Mouse (Mus musculus) duodenum, adult 2 months (tissue): ENCODE measurements around the gene Bspry. TPM values are rescaled to one million over a fixed set of nuclear protein-coding genes. Genes with fewer than 3 reads are reported as not detected.

Experiments
- polyA plus RNA-seq: library from polyadenylated mRNA; depleted of rRNA; stranded (reverse); fragments of >200 nt; gene quantifications from 2 replicates; pipeline ENCODE4 v1.2.3, GENCODE M21; 2012; ENCODE audit warnings: low replicate concordance; rRNA removed

Gene Bspry
- polyA plus RNA-seq = 53.8 and 77.8 TPM in 2 replicates

GRCm38 (mm10) chr4:62479937-62480708 lies at the start of gene Bspry:
TSS of gene Bspry (plus strand) at chr4:62480053.

GRCm38 (mm10) chr4:62435081-62435480 lies 44.8 kb upstream of the Bspry start, which contains the start of gene Rnf183:
TSS of gene Rnf183 (minus strand) at chr4:62435252.

GRCm38 (mm10) chr4:62470598-62471051 lies 9.2 kb upstream of the Bspry start, which contains the start of gene Wdr31:
TSS of gene Wdr31 (minus strand) at chr4:62470896.

GRCm38 (mm10) chr4:62503374-62503970 lies 23.6 kb downstream of the Bspry start, which contains the start of gene Hdhd3:
TSS of gene Hdhd3 (minus strand) at chr4:62503467.

GRCm38 (mm10) chr4:62519849-62520233 lies 40.0 kb downstream of the Bspry start, which contains the start of gene Alad:
TSS of gene Alad (minus strand) at chr4:62519918.

GRCm38 (mm10) chr4:62524651-62525488 lies 45.0 kb downstream of the Bspry start, which contains the start of the genes Pole3 and 4933430I17Rik:
TSS of gene Pole3 (minus strand) at chr4:62525068.
TSS of gene 4933430I17Rik (plus strand) at chr4:62525369.

Other genes with a start within 250 kb of the Bspry start
- gene Zfp37, start 249.0 kb upstream of the Bspry start, polyA plus RNA-seq = 0.02 TPM in 1 of 2 replicates, not detected in the other
- gene Slc31a2, start 217.5 kb upstream of the Bspry start, polyA plus RNA-seq = 7.7 and 9.7 TPM in 2 replicates
- 14.2 and 20.1 TPM in 2 replicates for gene Fkbp15, start 119.5 kb upstream of the Bspry start, polyA plus RNA-seq
- 22.5 and 38.3 TPM in 2 replicates for gene Slc31a1, start 119.3 kb upstream of the Bspry start, polyA plus RNA-seq
- gene Cdc26, start 71.4 kb upstream of the Bspry start, polyA plus RNA-seq = 7.7 and 9.0 TPM in 2 replicates
- gene Prpf4, start 71.3 kb upstream of the Bspry start, polyA plus RNA-seq = 3.2 and 4.8 TPM in 2 replicates
- 3.3 and 5.0 TPM in 2 replicates for gene Rnf183, start 44.8 kb upstream of the Bspry start, polyA plus RNA-seq
- gene Wdr31, start 9.2 kb upstream of the Bspry start, polyA plus RNA-seq = 0.53 and 0.94 TPM in 2 replicates
- gene Hdhd3, start 23.4 kb downstream of the Bspry start, polyA plus RNA-seq = 102 and 187 TPM in 2 replicates
- 180 and 338 TPM in 2 replicates for gene Alad, start 39.9 kb downstream of the Bspry start, polyA plus RNA-seq
- 7.1 and 10.5 TPM in 2 replicates for gene Pole3, start 45.0 kb downstream of the Bspry start, polyA plus RNA-seq
- not detected in 2 replicates for gene 4933430I17Rik, start 45.3 kb downstream of the Bspry start, polyA plus RNA-seq
- 35.8 and 43.1 TPM in 2 replicates for gene Rgs3, start 79.8 kb downstream of the Bspry start, polyA plus RNA-seq